Mouse (Mus musculus) skeletal muscle tissue, adult 2 months (tissue): Measurements from ENCODE around the gene Fra10ac1.

ENCODE experiments used
- DNase-seq: peaks from one replicate; pipeline ENCODE4 v3.0.0-alpha.2; 2012; ENCODE audit warnings: low read depth, low spot score

Fra10ac1 gene

DNA sequence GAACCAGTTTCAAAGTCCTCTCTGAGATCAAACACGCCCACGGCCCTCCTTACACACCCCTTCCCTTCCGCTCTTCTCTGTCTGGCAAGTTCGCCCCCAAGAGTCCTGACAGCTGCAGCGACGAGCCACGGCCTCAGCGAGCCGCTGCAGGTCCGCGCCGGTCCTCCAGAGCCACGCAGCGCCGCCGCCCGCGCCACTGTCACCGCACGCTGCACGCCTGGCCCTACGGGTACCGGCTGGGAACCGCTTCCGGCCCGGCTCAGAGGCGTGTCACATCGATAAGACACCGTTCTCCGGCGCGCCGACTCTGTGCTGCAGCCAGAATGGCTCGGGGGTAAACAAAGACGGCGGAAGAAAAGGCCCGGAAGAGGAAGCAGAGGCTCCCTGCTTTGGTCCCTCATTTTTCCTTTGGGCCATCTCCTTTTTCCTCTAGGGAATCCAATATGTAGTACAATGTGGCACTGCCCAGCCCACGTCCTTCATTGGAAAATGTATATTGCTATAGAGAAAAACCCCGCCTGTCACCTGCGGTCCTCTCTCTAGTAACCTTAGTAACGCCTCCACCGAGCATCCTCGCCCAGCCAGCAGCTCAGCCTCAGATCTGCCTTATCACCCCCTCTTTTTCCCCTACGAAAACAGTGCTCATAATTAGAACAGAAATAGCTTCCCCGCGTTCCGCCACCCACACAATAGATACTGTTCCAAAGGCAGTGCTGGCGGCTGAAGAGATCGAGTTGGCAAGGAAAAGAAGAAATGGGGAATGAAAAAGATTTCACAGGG, at the start of gene Fra10ac1:
Gene Fra10ac1 (minus strand): TSS at position 252 of the 780 bp plus-strand sequence.
- DNase-seq: peak; percentile 84

DNA sequence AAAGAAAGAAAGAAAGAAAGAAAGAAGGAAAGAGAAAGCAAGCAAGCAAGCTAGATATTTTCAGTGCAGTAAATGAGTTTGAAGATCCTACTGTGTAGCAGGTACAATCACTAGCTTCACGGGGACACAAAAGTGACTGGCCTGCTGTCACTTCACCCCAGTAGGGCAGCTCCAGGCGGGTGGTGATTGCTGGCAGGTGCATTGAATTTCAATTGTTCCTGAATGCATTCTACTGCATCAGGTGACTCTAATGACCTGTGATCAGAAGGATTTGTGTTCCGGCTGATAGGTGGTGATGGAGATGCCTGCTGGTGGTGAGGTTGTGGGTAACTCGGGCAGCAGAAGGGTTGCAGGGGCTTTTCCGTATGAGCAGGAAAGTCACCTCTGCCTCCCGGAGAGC, 47.1 kb upstream of the Fra10ac1 start:
- DNase-seq: no peak

DNA sequence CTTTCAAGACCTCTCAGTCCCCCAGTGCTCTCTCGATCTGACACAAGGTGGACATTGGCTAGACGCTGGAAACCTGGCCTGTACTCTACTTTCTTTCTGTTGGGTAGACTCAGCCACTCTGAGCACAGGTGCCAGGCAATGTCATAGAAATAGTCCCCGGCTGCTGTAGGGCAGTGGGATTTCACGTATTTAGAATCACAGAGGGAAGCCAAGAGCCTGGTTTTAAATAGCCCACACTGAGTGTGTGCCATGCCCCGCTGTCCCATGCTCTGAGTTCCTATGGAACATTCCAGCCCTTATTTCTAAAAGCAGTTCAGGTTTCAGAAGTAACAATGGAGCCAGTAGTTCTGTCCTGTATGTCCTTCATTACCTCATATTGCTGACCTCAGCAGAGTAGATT, 43.5 kb upstream of the Fra10ac1 start:
- DNase-seq: no peak

DNA sequence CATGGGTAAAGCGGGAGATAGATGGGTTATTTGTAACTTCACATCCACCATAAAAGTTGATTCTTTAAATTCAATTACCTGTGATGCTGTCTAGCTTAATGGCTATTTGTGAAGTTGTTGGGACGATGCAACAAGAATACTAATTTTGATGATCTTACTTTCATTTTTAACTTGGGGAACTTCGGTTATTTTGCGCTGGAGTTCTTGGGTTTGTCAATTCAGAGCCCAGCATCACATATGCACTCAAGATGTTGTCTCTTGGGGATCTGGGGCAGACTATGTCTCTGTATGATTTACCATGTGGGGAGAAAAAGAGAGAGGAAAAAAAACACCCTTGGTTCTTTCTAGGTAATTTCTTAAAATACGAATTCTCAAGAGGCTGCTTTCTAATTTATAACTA, 41.8 kb upstream of the Fra10ac1 start:
- no peak for DNase-seq

DNA sequence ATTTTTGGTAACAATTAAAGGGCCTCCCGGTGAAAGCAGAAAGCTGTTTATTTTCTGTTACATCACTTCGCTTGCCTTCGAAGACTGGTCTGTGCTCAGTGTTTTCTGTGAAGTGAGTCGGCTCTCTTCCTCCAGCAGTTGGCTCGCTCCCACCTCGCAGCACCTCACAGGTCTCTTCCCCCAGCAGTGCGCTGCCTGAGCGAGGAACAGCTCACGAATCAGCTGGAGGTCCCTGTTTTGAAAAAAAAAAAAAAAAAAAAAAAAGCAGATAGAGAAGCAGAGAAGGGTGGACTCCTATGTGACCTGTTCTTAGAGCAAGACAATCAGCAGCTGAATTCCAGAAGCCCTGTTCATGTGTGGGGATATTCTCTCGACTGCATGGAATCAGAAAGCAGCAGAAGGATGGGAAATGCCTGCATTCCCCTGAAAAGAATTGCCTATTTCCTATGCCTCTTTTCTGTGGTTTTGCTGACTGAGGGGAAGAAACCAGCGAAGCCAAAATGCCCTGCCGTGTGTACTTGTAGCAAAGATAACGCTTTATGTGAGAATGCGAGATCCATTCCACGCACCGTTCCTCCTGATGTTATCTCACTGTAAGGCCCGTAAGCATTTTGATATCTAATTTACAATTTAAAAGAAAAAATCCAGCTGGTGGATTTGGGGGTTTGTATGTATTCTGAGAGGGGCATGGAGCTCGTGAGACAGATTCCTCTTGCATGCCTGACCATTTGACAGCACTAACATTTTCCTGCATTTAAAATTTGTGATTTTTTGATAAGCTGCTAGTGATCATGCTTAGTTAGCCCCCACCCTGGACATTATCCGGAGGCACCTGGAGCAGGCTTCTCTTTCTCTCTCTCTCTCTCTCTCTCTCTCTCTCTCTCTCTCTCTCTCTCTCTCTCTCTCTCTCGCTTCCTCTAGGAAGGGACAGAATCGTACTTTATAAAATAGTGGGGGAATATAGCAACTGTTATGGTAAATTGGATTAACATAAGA, 40.8 kb upstream of the Fra10ac1 start, which contains the start of gene Lgi1:
Gene Lgi1 (plus strand): TSS at position 32 of the 996 bp plus-strand sequence.
- no peak for DNase-seq

DNA sequence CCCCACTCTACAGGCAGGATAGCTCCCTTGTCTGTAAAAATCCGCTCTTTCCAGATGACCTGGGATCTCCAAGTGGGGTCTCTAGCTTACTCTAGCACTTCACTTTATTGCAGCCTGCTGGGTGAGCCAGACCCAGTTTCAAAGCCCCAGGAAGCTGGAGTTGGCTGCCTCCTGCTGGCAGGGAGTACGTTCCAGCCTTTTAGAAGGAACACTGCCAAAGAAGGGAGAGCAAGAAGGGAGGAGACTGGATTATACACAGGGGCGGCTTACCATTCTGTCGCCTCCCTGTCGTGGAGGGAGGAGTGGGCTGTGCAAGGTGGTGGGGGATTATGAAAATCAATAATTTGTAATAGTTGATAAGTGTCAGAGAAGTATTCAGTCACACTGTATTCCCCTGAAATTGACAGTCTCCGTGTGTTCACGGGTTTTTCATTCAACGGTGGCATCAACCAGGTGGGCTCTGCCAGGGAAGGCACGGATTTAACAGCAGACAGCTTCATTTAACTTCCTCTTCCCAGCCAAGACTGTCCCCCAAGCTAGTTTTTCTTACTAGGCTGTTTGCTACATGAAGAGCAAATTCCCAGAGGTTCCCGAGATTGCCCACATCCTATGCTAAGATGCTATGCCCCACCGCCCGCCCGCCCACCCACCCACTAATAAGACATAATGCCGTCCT, 40.0 kb upstream of the Fra10ac1 start:
- no peak for DNase-seq

DNA sequence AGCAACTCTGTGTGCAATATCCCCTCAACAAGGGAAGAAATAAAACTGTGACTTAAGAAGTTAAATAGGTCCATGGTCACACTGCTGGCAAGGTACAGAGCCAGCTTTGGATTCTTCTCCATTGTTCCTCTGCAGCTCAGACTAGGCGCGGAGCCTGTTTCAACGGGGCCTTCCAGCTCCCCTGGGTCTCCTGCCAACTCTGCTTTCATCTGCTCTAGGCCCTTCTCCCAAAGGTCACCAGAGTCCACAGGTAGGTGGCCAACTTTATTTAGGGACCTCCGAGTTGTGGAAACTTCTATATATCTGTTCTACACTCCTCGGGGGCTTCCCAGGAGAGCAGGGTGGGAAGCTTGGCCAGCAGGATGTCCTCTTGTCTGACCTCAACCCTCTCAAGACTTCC, 37.4 kb upstream of the Fra10ac1 start:
- no peak for DNase-seq

DNA sequence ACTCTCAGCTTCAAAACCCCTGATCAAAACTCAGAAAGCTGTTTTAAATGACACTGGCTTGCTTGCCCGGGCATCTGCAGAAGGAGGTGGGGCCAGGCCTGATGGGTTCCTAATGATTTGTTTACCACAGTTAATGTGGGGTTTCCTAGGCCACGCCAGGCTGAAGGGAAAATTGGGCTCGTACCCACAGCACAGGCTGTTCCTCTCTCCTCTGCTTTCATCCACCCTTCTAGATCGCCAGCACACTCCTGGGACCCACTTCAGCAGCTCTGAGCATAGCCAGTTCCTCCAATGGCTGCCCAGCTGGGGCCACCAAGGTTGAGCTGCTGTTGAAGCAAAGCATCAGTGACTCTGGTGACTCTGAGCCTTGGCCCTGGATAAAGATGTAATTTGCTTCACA, 36.4 kb upstream of the Fra10ac1 start:
- peak; percentile 44 for DNase-seq

DNA sequence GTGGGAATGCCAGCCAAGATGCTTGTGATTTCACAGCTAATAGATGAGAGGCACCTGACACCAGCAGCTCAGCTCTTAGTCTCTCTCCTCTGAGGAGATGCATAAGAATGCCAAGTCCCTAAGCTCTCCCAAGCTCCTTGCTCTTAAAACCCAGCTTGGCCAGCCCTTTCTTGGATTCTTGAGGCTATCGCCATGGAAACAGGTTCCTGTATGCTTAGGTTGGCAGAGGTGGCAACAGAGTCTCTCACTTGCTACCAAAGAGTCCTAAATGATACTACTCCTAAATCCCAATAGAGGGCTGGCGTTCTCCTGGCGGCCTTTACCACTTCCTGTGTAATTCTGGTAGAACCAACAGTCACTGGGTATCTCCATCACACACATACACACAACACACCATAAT, 35.5 kb upstream of the Fra10ac1 start:
- no peak for DNase-seq

DNA sequence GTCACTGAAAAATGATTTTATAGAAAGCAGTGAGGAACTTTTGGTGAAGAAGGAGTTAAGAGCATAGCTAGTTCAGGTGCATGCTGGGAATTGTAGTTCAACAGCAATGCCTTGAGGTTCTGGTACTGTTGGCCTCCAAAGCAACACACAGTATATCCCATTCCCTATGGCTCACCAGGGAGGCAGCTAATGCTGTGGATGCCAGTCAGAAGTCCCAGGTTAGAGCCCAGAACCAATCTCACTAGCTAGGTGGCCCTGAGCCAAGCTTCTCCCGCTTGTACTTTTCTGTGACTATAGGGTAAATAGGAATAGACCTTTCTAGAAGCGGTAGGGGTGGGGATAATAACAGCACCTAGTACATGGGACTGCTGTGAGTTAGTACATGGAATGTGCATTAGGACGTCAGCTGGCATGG, 34.7 kb upstream of the Fra10ac1 start:
- DNase-seq: no peak

DNA sequence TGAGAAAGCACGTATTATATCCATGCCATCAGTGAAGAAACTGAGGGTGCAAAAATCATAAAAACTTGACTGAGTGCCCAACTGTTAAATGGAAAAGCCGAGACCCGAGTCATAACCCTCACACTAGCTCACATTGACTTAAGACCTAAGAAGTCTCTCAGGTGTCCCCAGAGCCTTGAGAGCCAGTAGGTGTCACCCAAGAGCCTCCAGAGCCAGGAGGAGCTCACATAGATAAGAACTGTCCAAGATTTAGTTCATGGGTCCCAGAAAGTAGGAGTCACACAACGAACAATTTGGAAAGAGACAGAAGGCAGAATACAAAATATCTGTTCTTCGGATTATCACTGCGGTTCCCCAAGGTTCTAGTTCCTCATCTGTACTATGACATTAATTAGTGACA, 29.8 kb upstream of the Fra10ac1 start:
- peak; percentile 38 for DNase-seq

DNA sequence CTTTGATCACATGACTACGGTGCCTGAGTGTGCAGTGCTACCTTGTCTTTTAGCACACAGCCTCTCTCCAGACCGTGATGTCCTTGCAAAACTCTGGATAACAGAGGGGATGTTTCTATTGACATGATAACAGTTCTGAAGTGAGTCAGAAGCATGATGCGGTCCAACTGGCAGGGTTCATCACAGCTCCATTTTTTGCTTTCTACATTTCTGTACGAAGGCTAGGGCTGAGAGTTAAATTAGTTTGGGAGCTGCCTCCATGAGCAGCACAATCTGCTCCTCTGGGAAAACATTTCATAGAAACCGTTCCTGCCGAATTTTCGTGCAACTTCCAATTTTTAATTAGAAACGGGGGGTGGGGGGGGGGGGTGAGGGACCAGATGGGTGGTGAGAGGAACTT, 25.7 kb upstream of the Fra10ac1 start:
- no peak for DNase-seq

DNA sequence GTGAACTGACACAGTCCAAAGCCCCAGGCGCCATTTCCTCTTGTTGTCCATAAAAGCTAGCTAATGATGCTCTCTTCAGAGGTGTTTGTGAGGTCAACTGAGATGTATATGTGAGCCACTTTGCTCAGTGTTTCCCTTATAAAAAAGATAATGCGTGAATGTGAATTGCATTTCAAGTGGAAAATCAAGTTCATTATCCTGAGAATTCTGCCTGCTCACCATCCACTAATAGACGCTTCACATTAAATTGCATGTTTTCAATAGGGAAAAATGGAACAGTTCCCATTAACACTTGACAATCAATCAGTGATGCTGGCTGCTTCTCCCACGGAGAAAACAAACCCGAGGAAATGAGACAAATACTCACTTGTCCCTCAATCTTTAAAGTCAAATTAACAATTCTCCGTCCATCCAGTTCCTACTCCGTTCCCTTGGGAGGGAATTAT, 22.2 kb upstream of the Fra10ac1 start:
- DNase-seq: no peak

DNA sequence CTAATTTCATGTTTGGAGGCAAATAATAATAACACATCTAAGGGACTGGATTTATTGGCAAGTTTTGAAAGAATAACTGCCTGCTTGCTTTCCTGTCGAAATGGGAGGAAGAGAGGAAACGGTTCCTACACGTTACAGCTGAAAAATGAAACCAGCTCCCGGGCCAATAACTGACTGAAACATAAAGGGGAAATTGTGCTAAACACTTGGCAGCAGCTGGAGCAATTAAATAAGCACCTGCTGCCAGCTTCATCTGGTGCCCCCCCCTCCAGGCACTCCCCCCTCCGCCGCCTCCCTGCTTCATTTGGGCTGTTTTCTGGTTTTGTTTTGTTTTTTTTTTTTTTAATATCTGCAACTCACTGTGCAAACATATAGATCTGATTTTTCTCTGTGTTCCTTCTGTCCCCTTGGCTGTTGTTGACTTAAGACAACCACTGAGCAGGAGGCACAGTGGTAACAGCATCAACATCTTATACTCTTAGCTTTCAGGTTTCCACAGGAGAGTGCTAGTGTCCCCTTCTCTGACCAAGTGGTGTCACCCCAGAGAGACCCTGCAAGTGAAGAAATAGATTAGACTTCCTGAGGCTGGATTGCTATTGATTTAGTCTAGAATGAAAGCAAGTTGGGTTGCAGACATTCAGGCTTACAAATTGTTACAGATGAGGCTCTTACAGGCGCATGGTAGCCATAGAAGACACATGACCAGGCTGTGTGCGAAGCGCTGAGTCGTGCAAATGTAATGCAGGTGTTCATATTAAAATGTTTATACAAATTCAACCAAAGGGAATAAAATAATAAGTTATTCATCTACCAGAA, 21.6 kb upstream of the Fra10ac1 start:
- DNase-seq: no peak

DNA sequence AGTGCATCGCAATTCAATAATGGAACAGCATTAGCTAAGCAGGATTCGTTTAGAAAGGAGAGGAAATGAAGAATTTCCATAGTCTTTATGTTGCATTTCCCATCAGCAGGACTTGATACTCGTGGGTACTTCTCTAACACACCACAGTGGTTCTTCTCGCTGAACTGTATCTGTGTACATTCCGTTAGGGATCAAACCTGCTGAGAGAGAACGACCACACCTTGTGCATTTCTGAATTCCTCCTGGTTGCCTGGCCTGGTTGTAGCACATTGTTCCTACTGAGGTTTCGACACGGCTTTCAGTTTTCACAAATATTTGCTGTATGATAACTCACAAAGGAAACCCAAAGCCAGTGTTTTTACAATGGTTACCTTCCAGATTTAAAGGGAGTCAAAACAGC, 20.8 kb upstream of the Fra10ac1 start:
- no peak for DNase-seq

DNA sequence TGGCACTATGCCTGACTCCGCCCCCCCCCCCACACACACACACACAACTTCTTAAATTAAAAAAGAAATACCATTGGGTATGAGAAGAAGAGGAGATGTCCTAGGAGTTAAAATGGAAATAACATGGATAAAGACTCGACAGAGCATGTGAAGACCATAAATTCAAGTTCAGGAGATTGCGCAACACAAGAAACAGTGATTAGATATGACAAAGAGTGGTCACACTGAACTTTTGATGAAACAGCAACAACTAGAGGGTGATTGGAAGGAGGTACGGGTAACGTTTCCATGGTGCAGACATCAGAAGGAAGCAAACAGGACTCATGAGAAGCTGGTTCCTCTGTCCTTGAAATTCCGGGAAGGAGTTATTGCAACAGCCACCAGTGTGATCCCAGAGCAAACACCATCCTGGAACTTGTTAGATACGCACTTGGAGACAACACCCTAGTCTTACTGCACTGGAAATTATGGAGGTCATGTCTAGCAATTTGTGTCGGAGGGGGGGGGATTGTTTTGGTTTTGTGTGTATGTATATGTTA, 18.4 kb upstream of the Fra10ac1 start:
- DNase-seq: no peak

DNA sequence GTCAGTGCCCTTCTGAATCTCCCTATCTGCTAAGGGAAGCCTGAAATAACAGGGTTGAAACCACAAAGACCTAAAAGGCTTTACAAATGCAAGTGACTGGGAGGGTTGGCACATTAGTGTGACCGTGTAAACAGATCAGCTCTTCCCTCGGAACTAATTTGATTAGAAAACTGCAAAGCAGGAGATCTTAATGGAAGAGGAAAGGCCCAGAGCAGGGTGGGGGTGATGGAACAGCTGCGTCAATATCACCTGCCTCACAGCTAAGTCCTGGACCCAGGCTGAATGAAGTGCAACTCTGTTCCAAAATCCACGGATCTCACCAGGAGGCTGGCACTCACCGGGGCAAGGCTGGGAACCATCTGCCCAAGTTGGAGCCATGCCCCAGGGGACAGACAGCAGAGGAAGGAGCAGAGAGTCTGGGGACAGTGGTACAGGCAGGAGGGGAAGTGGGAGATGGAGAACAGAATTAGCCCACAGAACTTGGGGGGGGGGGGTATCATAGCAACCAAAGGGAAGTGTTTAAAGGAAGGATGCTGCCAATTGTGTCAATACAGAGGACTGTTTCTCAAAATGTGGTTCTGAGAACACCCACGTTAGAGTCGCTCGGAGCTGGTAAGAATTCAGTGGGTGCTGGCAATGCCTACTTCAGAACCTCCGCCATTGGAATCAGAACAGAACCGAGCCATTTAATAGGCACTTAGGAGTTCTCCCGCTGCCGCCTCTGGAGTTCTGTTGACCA, 14.4 kb upstream of the Fra10ac1 start:
- no peak for DNase-seq

DNA sequence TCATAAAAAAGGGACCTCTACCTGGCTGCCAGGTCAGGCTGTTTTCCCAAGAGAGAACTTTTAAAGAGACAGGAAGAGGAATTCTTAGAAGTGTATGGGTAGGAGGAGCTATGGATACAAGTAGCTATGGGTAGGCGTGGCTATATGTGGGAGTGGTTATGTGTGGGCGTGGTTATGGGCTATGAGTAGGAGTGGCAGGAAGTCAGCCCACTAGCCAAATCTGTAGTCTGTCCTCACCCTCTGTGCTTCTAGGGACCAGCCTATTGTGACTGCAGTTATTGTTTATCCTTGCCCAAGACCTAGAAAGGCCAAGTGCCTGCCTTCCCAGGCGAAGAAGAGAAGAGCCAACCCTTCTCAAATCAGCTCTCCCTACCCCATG, 13.9 kb upstream of the Fra10ac1 start:
- no peak for DNase-seq

DNA sequence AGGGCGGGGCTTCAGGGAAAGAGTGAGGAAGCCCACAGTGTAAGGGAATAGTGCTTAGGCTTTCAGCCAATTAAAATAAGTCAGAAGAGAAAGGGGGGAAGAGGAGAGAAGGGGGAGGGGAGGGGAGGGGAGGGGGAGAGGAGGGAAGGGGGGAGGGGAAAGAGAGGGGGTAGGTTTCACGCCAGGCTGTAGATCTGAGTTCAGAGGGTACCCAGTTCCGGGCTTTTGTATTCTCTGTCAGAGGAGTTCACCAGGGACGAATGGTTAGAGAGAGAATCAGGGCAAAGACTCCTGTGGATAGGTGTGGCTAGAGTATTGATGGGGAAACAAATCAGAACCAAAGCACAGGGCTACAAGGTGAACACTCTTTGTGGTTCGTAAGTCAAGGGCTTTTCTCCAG, 12.6 kb upstream of the Fra10ac1 start:
- no peak for DNase-seq

DNA sequence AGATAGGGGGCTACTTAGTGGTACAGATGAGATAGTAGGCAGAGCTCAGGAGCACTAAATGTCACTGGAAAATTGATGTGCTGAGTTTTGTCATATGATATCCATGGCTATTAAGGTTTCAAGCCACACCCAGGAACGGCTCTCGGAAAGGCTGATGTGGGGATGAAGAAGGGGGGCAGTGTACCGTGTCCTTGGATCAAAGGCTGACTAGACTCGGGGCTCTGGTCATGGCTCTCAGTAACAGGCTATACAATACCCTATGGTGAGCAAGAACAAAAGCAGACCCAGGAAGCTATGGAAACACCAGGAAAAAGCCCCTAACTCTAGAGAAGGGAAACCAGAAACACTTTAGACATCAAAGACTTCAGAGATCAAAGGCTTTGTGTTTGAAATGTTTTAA, 8.6 kb upstream of the Fra10ac1 start:
- no peak for DNase-seq
